Mouse (Mus musculus): ENCODE measurements around the gene Cacng7.

DNA sequence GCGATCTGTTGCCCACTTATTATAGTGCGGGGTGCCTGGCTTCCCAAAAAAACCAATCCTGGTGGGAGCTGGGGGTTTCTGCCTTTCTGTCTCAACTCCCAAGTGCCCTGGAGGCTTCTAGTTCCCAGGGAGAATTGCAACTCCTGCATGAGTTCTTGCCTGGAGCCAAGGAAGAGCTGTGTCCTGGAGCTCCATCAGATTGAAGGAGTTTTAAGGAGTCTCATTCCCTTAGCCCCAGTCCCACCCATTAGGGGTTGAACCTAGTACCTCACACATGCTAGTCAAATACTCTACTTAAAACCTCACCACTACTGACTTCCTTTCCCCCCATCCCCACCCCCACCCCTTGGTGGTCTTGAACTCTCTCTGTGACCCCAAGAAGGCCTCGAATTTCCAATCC, 41.0 kb upstream of the Cacng7 start:
- TF ChIP-seq CTCF (IDR thresholded peaks at IDR 0.05; ENCODE audit: low read depth) = no peak
- no peak for TF ChIP-seq EP300 (IDR thresholded peaks at IDR 0.05; ENCODE audit: low read depth)
